Mouse (Mus musculus) embryonic fibroblast, embryonic 13.5 days (primary cell): Measurements from ENCODE around the gene 1700001J03Rik.

ENCODE experiments used
- CTCF ChIP-seq: IDR thresholded peaks from 2 replicates; pipeline ENCODE4 v1.5.1; 2011; ENCODE audit warnings: mild to moderate bottlenecking, control low read depth, low read length, moderate library complexity, borderline replicate concordance; ENCODE audit not compliant: insufficient read depth
- POLR2A ChIP-seq: IDR thresholded peaks from 2 replicates; pipeline ENCODE4 v1.6.1; 2011; ENCODE audit warnings: low read depth, mild to moderate bottlenecking, control low read depth, low read length, moderate library complexity

DNA sequence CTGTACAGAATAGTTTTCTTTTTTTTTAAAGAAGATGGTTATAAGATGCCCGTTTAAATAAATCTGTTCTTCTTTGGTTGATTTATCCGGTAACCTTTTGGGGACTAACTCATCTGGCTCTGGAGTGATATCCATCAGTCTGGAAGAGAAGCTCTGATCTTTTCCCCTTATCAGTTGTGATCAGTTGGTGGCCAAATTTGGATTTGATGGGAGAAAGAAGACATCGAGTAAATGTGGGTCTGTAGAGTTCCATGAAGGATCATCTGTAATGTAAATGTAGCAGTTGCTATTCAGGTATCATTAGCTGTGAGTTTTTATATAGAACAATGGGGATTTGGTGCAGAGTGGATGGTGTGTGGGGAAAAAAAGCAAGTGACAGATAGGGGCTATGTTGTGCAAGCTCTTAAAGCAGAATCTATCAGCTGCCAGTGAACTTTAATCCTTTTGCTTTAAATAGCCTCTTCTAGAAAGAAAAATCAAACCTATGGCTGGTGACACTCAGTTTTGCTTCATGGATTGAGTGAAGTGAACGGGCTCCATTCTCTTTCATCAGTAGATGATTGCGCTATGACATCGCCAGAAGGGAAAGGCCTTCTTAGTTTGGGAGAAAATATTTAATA lies 47.1 kb upstream of the 1700001J03Rik start:
- no peak for TF ChIP-seq CTCF
- no peak for TF ChIP-seq POLR2A
